Mouse (Mus musculus) limb, embryonic 13.5 days (tissue): ENCODE data around the gene Rexo5. TPM values are rescaled to one million over a fixed set of nuclear protein-coding genes. Genes with fewer than 3 reads are reported as not detected.

Source experiments
- ATAC-seq: fragments of 200-750 bp; cut with Nextera tagmentation; 2 replicates; pipeline ENCODE4 v1.8.0; 2017; ENCODE audit warnings: low read depth, moderate number of reproducible peaks, moderate TSS enrichment; ENCODE audit not compliant: low FRiP score
- H3K27ac ChIP-seq: fragments of 300-500 bp; sonication (generic); 2 replicates; pipeline ENCODE4 v1.5.1; 2015; ENCODE audit warnings: inconsistent platforms, mild to moderate bottlenecking, moderate library complexity
- H3K27me3 ChIP-seq: fragments of 300-500 bp; sonication (generic); 2 replicates; pipeline ENCODE4 v1.6.1; 2015; ENCODE audit warnings: mild to moderate bottlenecking, inconsistent platforms
- H3K36me3 ChIP-seq: fragments of 300-500 bp; sonication (generic); 2 replicates; pipeline ENCODE4 v1.6.1; 2015; ENCODE audit warnings: inconsistent platforms, mild to moderate bottlenecking, moderate library complexity
- H3K4me1 ChIP-seq: fragments of 300-500 bp; sonication (generic); 2 replicates; pipeline ENCODE4 v1.6.1; 2015; ENCODE audit warnings: inconsistent platforms
- H3K4me2 ChIP-seq: fragments of 300-500 bp; sonication (generic); replicated peaks from 2 replicates; pipeline ENCODE4 v1.6.1; 2015; ENCODE audit warnings: inconsistent platforms, mild to moderate bottlenecking, moderate library complexity
- H3K4me3 ChIP-seq: fragments of 300-500 bp; sonication (generic); 2 replicates; pipeline ENCODE4 v1.5.1; 2015; ENCODE audit warnings: moderate library complexity, mild to moderate bottlenecking, inconsistent platforms
- H3K9ac ChIP-seq: fragments of 300-500 bp; sonication (generic); 2 replicates; pipeline ENCODE4 v1.6.1; 2015; ENCODE audit warnings: mild to moderate bottlenecking, inconsistent platforms
- H3K9me3 ChIP-seq: fragments of 300-500 bp; sonication (generic); 2 replicates; pipeline ENCODE4 v1.6.1; 2016; ENCODE audit warnings: inconsistent platforms
- WGBS: fragments of 180-500 bp; shearing (Covaris S2); methylation state at CpG from one replicate; pipeline ENCODE4 v1.1.7; 2015; 5-methylcytosine and 5-hydroxymethylcytosine counted together
- polyA plus RNA-seq: library from polyadenylated mRNA; unstranded; fragments of >200 nt; fragmentation: Nextera tagmentation; extraction: Ambion mirVana; gene quantifications from 2 replicates; pipeline ENCODE4 v1.2.1, GENCODE M21; 2015

The Rexo5 gene
- polyA plus RNA-seq, 1 experiment from 2014 or later: 24.8 TPM

GRCm38 (mm10) chr7:119897521-119898109 is 103.8 kb downstream of the Rexo5 start:
- Histone ChIP-seq H3K9me3 (no peaks in the 10 kb centered on the region), H3K4me2 (no peak overlapping the region), H3K4me1 (peaks cover 25% of the 10 kb centered on the region), H3K4me3 (no peak overlapping the region), H3K27me3 (no peaks in the 10 kb centered on the region), H3K9ac (no peak overlapping the region), H3K27ac (no peak overlapping the region), H3K36me3 (no peaks in the 10 kb centered on the region)
- ATAC-seq: no peak
- 94% methylated on average over 8 of the region's 8 CpGs for WGBS

DNA sequence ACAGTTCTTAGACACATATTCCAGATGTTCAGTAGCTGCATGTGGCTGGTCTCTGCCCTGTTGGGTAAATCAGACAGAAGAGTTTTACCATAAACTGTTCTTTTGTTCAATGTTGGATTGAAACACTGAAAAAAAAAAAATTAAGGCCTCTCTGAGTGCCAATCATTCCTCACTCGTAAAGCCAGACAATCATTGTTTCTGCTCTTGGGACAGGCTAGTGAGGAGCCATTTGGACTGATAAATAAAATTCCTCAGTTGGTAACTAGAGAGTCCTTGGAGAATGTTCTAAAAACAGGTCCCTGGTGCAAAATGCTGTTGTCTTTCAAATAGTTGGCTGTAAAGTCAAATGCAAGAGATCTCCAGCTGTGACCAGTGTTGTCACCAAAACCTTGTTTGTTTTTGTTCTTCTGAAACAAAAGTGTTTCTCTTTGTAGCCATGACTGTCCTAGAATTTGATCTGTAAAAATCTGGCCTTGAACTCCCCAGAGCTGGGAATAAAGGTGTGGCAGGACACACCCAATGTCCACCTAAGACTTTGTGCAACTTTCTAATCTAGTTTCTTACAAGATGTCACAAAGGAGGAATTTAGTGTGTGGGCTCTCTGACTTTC is 104.5 kb downstream of the Rexo5 start:
- H3K36me3 ChIP-seq: no peaks in the 10 kb centered on the region
- no peaks in the 10 kb centered on the region for H3K9me3 ChIP-seq
- H3K27ac ChIP-seq: no peak overlapping the region
- peaks cover 22% of the 10 kb centered on the region for H3K4me1 ChIP-seq
- no peak for ATAC-seq
- H3K4me2 ChIP-seq: no peak overlapping the region
- no peaks in the 10 kb centered on the region for H3K27me3 ChIP-seq
- H3K4me3 ChIP-seq: no peak overlapping the region
- 68% methylated on average over 1 of the region's 1 CpGs for WGBS
- H3K9ac ChIP-seq: no peak overlapping the region

Other genes with a start within 250 kb of the Rexo5 start
- gene Acsm2, start 239.7 kb upstream of the Rexo5 start, polyA plus RNA-seq: not detected in 2 replicates
- not detected in 2 replicates for gene Acsm1, start 187.0 kb upstream of the Rexo5 start, polyA plus RNA-seq
- not detected in 2 replicates for gene Acsm4, start 104.0 kb upstream of the Rexo5 start, polyA plus RNA-seq
- gene Thumpd1, start 73.2 kb upstream of the Rexo5 start, polyA plus RNA-seq: 76.7 and 80.2 TPM in 2 replicates
- gene Acsm3, start 33.1 kb upstream of the Rexo5 start, polyA plus RNA-seq: 0.32 and 0.41 TPM in 2 replicates
- gene Eri2, start 52 bp downstream of the Rexo5 start, polyA plus RNA-seq: 23.4 and 26.2 TPM in 2 replicates
- 8.6 and 9.1 TPM in 2 replicates for gene Lyrm1, start 101.9 kb downstream of the Rexo5 start, polyA plus RNA-seq
- 14.7 and 14.9 TPM in 2 replicates for gene Dcun1d3, start 102.3 kb downstream of the Rexo5 start, polyA plus RNA-seq